Mouse (Mus musculus) heart, embryonic 10.5 days (tissue): Measurements from ENCODE around the gene Dnase1. TPM values are rescaled to one million over a fixed set of nuclear protein-coding genes. Genes with fewer than 3 reads are reported as not detected.
A peak's percentile ranks its signal among the peaks of the same experiment; 100 is the strongest.
"Not testable (repeated sequence)": the region's sequence is repeated elsewhere in the genome, so short reads cannot be mapped to it uniquely, and the experiment has no call there.

Source experiments
- DNase-seq: peaks from one replicate; pipeline ENCODE4 v3.0.0-alpha.2; 2017; ENCODE audit warnings: low spot score
- H3K27ac ChIP-seq: fragments of 300-500 bp; sonication (generic); 2 replicates; pipeline ENCODE4 v1.5.1; 2016; ENCODE audit warnings: mild to moderate bottlenecking
- H3K27me3 ChIP-seq: fragments of 300-500 bp; sonication (generic); 2 replicates; pipeline ENCODE4 v1.6.1; 2016; ENCODE audit warnings: mild to moderate bottlenecking; ENCODE audit not compliant: poor library complexity, insufficient read depth, severe bottlenecking
- H3K36me3 ChIP-seq: fragments of 300-500 bp; sonication (generic); 2 replicates; pipeline ENCODE4 v1.6.1; 2016; ENCODE audit warnings: mild to moderate bottlenecking, moderate library complexity
- H3K4me1 ChIP-seq: fragments of 300-500 bp; sonication (generic); 2 replicates; pipeline ENCODE4 v1.6.1; 2016; ENCODE audit warnings: mild to moderate bottlenecking
- H3K4me3 ChIP-seq: fragments of 300-500 bp; sonication (generic); 2 replicates; pipeline ENCODE4 v1.5.1; 2016; ENCODE audit warnings: mild to moderate bottlenecking, moderate library complexity
- H3K9me3 ChIP-seq: fragments of 300-500 bp; sonication (generic); 2 replicates; pipeline ENCODE4 v1.6.1; 2016; ENCODE audit warnings: mild to moderate bottlenecking, moderate library complexity
- whole genome bisulfite sequencing: fragments of 180-500 bp; shearing (Covaris S2); methylation state at CpG from one replicate; pipeline ENCODE4 v1.1.7; 2016; 5-methylcytosine and 5-hydroxymethylcytosine counted together
- microRNA-seq: library from miRNA; unstranded; fragments of <30 nt; microRNA quantifications from one replicate; pipeline ENCODE4, GENCODE M21; 2017
- polyA plus RNA-seq: library from polyadenylated mRNA; unstranded; fragments of >200 nt; fragmentation: Nextera tagmentation; extraction: Ambion mirVana; gene quantifications from 2 replicates; pipeline ENCODE4 v1.2.1, GENCODE M21; 2016

Dnase1 gene
- polyA plus RNA-seq, 1 experiment from 2014 or later, result 5.2 TPM

DNA sequence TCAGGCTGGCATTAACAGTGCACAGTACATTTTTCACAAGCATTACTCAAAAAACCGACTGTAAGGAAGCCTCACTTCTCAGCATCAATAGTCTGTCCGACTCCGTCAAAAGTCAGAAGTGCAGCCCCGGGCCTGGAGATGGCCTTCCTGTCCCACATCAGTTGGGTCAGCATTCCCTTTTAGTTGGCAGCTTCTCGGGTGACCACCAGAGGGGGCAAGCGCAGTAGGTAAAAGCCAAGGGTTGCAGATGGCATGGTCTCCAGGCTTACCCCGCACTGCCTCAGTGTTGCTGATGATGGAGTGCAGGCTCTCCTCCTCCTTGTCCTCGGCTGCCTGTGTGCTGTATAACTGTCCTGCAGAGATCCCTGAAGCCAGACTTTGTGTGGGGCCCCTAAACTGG lies 31.8 kb downstream of the Dnase1 start:
- Histone ChIP-seq H3K36me3 (peaks cover 55% of the 10 kb centered on the region), H3K9me3 (no peaks in the 10 kb centered on the region), H3K4me1 (no peaks in the 10 kb centered on the region), H3K4me3 (no peak overlapping the region), H3K27me3 (no peaks in the 10 kb centered on the region), H3K27ac (no peak overlapping the region)
- 48% methylated on average over 8 of the region's 8 CpGs for WGBS
- DNase-seq, result no peak

DNA sequence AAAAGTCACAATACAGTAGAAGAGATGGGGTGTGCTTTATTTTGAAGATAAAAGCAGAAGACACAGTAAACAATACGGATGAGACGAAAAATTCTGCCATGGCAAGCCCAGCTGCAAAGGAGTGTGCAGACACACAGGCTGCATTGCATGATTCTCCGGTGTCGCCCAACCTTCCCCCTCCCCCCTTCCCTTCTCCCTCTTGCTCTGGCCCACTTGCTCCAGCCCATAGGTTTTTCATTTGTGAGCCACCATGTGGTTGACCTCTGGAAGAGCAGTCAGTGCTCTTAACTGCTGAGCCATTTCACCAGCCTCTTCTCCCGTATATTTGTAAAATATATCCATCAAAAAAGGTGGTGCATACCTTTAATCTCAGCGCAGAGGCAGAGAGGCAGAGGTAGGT lies 37.6 kb downstream of the Dnase1 start:
- H3K4me3 ChIP-seq, result no peak overlapping the region
- H3K4me1 ChIP-seq, result peaks cover 22% of the 10 kb centered on the region
- DNase-seq, result no peak
- no peak overlapping the region for H3K27ac ChIP-seq
- no peaks in the 10 kb centered on the region for H3K27me3 ChIP-seq
- H3K36me3 ChIP-seq, result 0 out of 2 replicates have a peak, but pooled peaks cover 4% of the 10 kb centered on the region
- H3K9me3 ChIP-seq, result no peaks in the 10 kb centered on the region
- WGBS, result 65% methylated on average over 6 of the region's 6 CpGs

DNA sequence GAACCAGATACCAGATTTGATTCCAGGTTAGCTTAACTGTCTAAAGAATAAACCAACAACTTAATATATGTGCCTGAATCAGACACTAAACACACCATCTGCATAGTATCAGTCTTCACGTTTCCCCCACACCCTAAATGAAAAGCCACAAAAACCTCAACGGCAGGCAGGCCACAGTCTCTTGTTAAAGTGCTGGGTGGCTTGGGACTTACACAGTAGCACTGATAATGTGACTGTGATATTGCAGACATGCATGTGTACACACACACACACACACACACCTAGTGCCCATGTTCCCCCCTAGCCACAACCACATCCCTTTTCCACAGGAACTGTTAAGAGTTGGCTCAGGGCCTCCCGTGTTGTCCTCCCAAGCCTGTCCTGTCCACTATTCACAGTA lies 38.1 kb downstream of the Dnase1 start:
- Histone ChIP-seq H3K4me3 (no peak overlapping the region), H3K27me3 (no peaks in the 10 kb centered on the region), H3K9me3 (no peaks in the 10 kb centered on the region), H3K36me3 (0 out of 2 replicates have a peak, but pooled peaks cover 4% of the 10 kb centered on the region), H3K4me1 (peaks cover 25% of the 10 kb centered on the region), H3K27ac (no peak overlapping the region)
- no peak for DNase-seq
- WGBS, result 71% methylated on average over 3 of the region's 3 CpGs

DNA sequence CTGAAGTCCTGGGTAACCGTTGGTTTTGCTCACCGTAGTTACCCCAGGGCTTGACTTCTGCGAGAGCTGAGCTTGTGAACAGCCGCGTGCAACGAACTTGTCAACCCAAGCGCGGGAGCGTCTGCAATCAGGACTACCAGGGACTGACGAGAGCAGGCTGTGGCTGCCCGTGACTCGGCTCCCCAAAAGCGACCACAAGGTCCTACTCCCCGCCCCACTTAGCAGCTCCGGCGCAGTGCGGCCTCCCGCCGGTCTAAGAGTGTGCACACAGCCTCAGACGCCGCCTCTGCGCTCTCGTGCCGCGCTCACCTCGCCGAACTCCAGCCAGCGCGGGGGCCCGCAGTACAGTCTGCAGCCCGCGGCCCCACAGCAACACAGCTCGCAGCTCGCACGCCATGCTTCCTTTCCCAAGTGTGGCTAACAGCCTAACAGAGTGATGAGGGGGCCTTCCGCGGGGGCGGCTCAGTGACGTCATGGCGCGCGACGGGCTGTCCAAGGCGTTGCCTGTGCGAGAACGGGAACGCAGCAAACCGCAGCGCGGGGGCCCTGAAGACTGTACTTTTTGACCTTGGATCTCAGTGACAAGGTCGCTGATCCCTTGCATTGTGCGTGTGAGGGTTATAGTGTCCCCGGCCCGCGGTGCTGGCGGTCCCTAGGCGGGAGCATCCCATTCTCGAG lies 40.8 kb downstream of the Dnase1 start, which contains the start of gene Trap1:
Trap1 (minus strand) TSS at position 444 of the 678 bp plus-strand sequence.
- no peaks in the 10 kb centered on the region for H3K27me3 ChIP-seq
- H3K4me1 ChIP-seq, result peaks cover 32% of the 10 kb centered on the region
- H3K4me3 ChIP-seq, result peak within 1 kb of the TSS; percentile 98
- H3K27ac ChIP-seq, result peak within 1 kb of the TSS; percentile 95
- DNase-seq, result peak; percentile 95
- peaks cover 12% of the 10 kb centered on the region for H3K36me3 ChIP-seq
- no peaks in the 10 kb centered on the region for H3K9me3 ChIP-seq
- under 1% methylated on average over 58 of the region's 58 CpGs for WGBS

DNA sequence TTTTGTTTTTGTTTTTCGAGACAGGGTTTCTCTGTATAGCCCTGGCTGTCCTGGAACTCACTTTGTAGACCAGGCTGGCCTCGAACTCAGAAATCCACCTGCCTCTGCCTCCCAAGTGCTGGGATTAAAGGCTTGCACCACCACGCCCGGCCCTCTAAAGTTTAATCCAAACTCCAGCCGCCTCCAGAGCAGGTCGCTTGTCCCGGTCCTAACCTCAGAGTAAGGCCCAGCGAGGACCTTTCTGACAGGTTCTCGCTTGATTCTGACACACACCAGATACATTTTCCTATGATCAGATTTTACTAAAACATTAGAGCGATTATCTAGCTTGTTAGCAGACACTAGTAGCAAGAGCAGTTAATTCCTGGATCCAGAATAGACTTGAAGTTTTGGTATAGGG lies 41.6 kb downstream of the Dnase1 start:
- Histone ChIP-seq H3K4me3 (peak overlapping the region; percentile 98; the same call in 1 of the 2 replicates), H3K4me1 (peaks cover 32% of the 10 kb centered on the region), H3K36me3 (peaks cover 16% of the 10 kb centered on the region), H3K27ac (peak overlapping the region; percentile 95; the same call in 1 of the 2 replicates)
- WGBS, result 67% methylated on average over 10 of the region's 10 CpGs
- not testable (repeated sequence) for H3K27me3 ChIP-seq, DNase-seq, H3K9me3 ChIP-seq

DNA sequence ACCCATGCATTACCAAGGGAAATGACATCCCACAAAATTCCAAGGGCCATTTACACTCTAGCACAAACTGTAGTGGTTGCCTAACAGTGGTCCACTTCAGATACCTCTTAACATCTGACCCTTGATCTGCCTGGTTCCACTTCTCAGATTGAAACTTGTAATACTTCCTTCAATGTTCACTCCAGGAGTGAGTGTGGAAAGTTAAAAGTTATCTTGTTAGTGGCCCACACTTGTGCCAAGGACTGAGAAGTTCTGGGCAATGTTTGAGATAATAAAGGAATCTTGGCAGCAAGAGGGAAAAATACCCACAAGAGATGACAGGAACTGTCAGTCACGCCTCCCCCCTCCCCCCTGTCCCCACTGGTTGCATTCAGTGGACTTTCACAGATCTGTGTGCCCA lies 42.9 kb downstream of the Dnase1 start:
- no peak overlapping the region for H3K4me3 ChIP-seq
- no peak overlapping the region for H3K27ac ChIP-seq
- WGBS, result 43% methylated on average over 1 of the region's 1 CpGs
- peaks cover 27% of the 10 kb centered on the region for H3K4me1 ChIP-seq
- H3K9me3 ChIP-seq, result no peaks in the 10 kb centered on the region
- peak; percentile 72 for DNase-seq
- no peaks in the 10 kb centered on the region for H3K27me3 ChIP-seq
- H3K36me3 ChIP-seq, result peaks cover 20% of the 10 kb centered on the region

DNA sequence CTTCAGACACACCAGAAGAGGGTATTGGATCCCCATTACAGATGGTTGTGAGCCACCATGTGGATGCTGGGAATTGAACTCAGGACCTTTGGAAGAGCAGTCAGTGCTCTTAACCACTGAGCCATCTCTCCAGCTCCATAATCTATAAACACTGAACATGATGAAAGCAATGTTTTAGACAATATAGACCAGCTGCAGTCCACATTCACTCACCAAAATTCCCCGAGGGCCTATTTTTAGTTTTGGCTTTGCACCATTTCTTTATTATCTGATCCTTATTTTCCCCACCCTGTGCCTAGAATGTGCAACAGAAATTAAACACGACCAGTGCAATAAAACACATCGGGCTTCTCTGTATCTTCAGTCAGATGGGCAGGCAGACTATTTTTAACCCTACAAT lies 43.7 kb downstream of the Dnase1 start:
- H3K27ac ChIP-seq, H3K27me3 ChIP-seq, H3K9me3 ChIP-seq, H3K4me3 ChIP-seq: not testable (repeated sequence)
- peak; percentile 13 for DNase-seq
- WGBS, result 63% methylated on average over 3 of the region's 3 CpGs
- H3K4me1 ChIP-seq, result peaks cover 25% of the 10 kb centered on the region
- H3K36me3 ChIP-seq, result peaks cover 28% of the 10 kb centered on the region

DNA sequence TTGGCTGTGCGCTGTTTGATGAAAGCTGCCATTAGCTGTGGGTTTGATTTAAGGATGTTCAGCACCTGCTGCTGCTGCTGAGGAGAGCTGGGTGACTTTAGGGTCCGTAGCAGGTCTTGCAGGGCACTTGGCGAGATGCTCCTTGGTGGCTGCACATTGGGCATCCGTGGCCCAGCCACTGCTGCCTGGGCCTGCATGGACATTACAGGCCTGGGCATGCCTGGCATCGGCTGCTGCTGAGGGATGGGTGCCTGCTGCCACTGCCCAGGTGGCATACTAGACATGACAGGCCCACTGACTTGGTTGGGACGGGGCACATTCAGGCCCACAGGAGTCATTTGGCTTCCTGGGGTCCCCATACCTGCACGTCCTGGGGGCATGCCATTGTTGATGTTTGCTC lies 48.3 kb downstream of the Dnase1 start:
- no peaks in the 10 kb centered on the region for H3K27me3 ChIP-seq
- DNase-seq, result peak; percentile 66
- 0 out of 2 replicates have a peak, but pooled peaks cover 5% of the 10 kb centered on the region for H3K4me1 ChIP-seq
- no peaks in the 10 kb centered on the region for H3K9me3 ChIP-seq
- peaks cover 73% of the 10 kb centered on the region for H3K36me3 ChIP-seq
- WGBS, result 93% methylated on average over 7 of the region's 7 CpGs
- no peak overlapping the region for H3K27ac ChIP-seq
- H3K4me3 ChIP-seq, result no peak overlapping the region

DNA sequence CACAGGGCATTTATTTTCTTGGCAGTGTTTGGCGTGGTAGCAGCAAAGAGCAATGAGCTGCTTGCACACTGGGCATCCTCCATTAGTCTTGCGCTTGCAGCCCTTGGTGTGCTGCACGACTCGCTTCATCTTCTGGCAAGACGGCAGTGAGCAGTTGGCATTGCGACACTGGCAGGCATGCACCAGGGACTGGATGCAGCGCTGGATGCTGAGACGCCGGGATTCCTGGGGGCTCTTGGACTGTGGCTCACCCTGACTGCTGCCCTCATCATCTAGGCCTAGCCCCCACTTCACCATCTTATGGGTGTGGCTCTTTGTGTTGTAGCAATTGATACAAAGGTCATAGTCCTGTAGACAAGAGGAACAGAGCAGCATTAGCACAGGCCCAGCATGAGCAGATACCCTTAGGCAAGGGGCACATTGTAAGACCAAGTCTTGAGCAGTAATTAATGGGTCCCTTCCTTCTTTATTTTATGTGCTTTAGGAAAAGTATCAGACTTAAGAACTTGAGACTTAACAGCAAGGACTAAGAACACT lies 49.2 kb downstream of the Dnase1 start:
- peaks cover 82% of the 10 kb centered on the region for H3K36me3 ChIP-seq
- no peaks in the 10 kb centered on the region for H3K27me3 ChIP-seq
- 97% methylated on average over 9 of the region's 9 CpGs for WGBS
- no peaks in the 10 kb centered on the region for H3K9me3 ChIP-seq
- H3K4me3 ChIP-seq, result no peak overlapping the region
- H3K27ac ChIP-seq, result no peak overlapping the region
- peak; percentile 70 for DNase-seq
- H3K4me1 ChIP-seq, result no peaks in the 10 kb centered on the region

DNA sequence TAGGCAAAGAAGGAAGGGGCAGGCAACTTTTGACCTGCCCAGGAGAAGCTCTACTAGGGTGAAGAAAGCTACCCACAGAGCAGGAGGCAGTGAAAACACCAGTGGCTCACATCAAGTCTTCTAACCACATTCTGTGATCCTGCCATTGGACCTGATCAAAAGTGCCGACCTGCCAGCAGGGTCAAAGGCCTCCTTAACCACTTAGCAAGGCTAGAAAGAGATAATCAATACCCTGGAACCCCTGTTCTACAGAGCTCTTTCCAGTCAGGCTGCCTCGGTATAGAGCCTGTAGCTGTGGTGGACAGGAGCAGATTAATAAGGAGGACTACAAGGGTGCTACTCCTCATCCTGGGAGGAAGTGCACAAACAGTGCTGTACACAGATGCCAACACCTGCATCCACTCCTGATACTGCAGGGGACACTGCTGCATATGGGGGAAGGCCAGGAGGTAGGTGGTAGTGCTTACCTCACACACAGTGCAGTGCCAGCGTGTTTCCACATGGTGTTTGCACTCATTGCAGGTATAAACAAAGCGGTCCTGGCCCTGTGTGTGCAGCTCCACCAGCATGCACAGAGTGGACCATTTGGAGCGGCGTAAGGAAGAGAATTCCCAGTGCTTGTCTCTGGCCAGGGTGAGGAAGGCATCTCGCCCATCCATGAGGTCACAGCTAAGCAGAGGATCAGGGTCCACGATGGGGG lies 50.6 kb downstream of the Dnase1 start:
- WGBS, result 92% methylated on average over 8 of the region's 8 CpGs
- Histone ChIP-seq H3K36me3 (peaks cover 90% of the 10 kb centered on the region), H3K27ac (no peak overlapping the region), H3K9me3 (no peaks in the 10 kb centered on the region), H3K4me1 (no peaks in the 10 kb centered on the region), H3K27me3 (no peaks in the 10 kb centered on the region), H3K4me3 (no peak overlapping the region)
- peak; percentile 59 for DNase-seq

Small RNAs within 50 kb of the gene (microRNA-seq; reads per million reads assigned to microRNA genes)
- gene Gm23413, result not detected

Other genes with a start within 250 kb of the Dnase1 start
- not detected in 2 replicates for gene Olfr15, start 206.1 kb upstream of the Dnase1 start, polyA plus RNA-seq
- gene Zfp174, start 189.7 kb upstream of the Dnase1 start, polyA plus RNA-seq, result 0.72 and 1.1 TPM in 2 replicates
- gene Naa60, start 164.6 kb upstream of the Dnase1 start, polyA plus RNA-seq, result 39.2 and 43.6 TPM in 2 replicates
- 5.4 and 6.5 TPM in 2 replicates for gene Zfp597, start 152.4 kb upstream of the Dnase1 start, polyA plus RNA-seq
- 0.71 and 1.4 TPM in 2 replicates for gene Gm20695, start 152.3 kb upstream of the Dnase1 start, polyA plus RNA-seq
- 7.0 and 7.4 TPM in 2 replicates for gene 1700037C18Rik, start 128.3 kb upstream of the Dnase1 start, polyA plus RNA-seq
- 13.8 and 16.1 TPM in 2 replicates for gene Cluap1, start 128.1 kb upstream of the Dnase1 start, polyA plus RNA-seq
- 0.91 and 1.1 TPM in 2 replicates for gene Nlrc3, start 60.3 kb upstream of the Dnase1 start, polyA plus RNA-seq
- 17.5 and 20.0 TPM in 2 replicates for gene Slx4, start 33.2 kb upstream of the Dnase1 start, polyA plus RNA-seq
- gene Trap1, start 40.9 kb downstream of the Dnase1 start, polyA plus RNA-seq, result 105 and 112 TPM in 2 replicates
- 19.9 and 26.9 TPM in 2 replicates for gene Crebbp, start 177.1 kb downstream of the Dnase1 start, polyA plus RNA-seq